Mouse (Mus musculus) A20 (cell line): Measurements from ENCODE around the gene Gm5269.

Experiments
- DNase-seq: peaks from one replicate; pipeline ENCODE4 v3.0.0-alpha.2; 2011; ENCODE audit warnings: low read depth, low spot score

The Gm5269 gene

DNA sequence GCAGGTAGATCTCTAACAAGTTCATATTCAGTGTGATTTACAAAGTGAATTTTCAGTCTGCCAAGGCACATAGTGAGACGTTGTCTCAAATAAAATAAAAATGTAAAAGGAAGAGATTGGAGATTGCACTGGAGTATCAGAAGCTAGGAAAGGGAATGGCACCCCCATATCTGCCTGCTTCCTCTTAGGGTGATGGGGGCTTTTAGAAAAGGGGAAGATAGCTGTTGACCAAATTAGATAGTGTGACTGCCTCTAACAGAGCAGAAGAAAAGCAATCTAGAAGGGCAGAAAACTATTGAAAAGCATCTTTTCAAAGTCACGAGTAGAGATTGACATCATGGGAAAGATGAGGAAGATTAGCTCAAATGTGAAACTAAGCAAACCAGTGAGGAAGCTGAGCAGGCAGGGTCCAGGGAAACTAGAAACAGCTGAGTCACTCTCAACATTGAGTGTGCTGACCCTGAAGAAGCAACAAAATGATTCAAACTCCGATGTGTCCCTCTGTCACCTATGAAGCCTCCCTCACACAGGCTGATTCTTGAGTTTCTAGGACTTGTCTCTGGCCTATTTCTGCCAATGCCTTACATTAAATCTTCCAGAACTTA lies 8.7 kb downstream of the Gm5269 start:
- peak; percentile 57 for DNase-seq

DNA sequence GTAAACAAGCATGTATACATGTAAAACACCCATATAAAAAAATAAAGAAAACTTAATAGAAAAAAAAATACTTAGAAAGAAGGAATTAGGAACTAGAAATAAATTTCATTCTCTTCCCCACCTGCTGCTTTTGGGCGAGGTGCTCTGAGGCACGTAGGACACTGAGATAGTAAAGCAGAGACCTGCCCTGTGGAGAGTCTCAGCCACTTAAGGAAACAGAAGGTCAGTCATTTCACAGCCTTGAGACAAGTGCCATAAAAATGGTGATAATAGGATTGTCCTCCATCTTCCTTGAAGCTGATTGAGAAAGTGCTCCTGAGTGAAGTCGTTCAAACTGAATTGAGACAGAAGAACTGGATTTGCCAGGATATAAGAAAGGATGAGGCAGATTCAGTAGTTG lies 12.6 kb downstream of the Gm5269 start:
- DNase-seq = no peak

DNA sequence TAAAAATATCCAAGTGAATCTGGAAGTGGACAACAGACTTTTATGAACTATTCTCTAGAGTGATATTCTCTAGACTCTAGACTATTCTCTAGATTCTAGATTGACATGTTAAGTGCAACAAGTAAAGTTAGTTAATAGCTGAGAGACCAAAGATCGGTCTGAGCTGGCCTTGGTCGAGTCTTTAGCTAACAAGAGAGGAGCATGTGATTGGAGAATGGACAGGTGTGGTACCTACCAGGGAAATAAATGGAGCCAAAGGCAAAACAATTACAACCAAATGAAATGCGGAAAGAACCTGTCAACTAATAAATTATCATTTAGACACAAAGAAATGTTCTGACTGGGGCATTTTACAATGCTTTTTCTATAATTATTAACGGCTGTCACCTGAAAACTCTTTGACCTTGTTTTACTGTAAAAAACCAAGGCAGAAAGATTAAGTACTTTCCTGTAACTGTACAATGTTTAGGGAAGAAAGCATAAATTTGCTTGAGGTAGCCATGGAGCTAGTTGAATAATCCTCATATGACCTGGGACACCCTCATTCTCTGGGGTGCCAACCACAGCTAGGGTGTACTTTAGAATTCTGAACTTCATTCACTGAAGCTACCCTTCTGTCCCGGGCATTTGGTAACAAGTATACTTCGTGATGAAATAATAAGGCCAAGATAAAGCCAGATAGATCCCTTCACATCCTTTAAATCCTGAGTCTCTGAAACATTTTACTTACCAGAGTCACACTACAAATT lies 13.4 kb downstream of the Gm5269 start:
- DNase-seq = no peak

- no peak for DNase-seq
These were observed 14.4 kb downstream of the Gm5269 start for GRCm38 (mm10) chr1:45875640-45876039.

DNA sequence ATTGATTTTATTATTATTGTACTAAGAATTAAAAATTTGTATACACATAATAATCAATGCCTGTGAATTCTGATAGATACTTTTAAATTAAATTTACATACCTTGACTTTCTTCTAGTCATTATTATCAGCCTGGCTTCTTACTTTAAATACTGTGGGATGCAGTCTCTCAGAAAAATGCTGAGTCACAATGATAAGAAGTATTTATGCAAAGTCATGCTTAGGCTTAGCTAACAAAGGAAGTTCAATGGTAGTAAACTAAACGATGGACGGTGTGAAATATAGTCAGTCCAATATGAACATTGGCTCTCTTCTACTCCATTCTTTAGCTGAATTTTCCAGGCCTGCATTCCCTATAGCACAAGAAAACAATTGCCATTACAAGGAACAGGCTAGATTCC lies 16.8 kb downstream of the Gm5269 start:
- peak; percentile 41 for DNase-seq

- peak; percentile 64 for DNase-seq
These were observed 21.5 kb downstream of the Gm5269 start for GRCm38 (mm10) chr1:45868479-45869137.

GRCm38 (mm10) chr1:45868050-45868449 lies 22.0 kb downstream of the Gm5269 start:
- no peak for DNase-seq

- DNase-seq = peak; percentile 32
These were observed 23.6 kb downstream of the Gm5269 start for GRCm38 (mm10) chr1:45866288-45867018.

GRCm38 (mm10) chr1:45865727-45866126 lies 24.3 kb downstream of the Gm5269 start:
- DNase-seq = peak; percentile 47

GRCm38 (mm10) chr1:45865316-45865715 lies 24.8 kb downstream of the Gm5269 start:
- DNase-seq = peak; percentile 36

DNA sequence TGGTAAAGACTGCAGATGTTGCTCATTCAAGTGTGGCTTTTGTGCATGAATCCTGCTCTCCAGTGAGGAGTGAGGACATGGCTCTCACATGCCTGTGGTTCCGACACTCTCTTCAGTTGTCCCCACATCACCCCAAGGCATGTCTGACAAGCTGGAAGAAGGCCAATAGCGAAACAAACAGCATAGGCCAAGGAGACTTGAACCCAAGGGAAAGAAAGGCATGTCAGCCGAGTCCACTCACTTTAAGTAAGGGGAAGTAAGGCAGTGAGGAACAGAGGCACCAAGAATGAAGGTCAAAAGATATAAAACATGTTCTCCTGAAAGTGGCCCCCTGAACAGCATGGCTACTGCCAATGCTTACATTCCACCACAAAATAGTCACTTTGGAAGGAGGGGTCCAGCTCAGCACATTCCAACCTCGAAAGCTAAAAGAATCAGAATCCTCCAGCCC lies 25.5 kb downstream of the Gm5269 start:
- DNase-seq = peak; percentile 58

- DNase-seq = no peak
These were observed 26.4 kb downstream of the Gm5269 start for GRCm38 (mm10) chr1:45863641-45864040.

DNA sequence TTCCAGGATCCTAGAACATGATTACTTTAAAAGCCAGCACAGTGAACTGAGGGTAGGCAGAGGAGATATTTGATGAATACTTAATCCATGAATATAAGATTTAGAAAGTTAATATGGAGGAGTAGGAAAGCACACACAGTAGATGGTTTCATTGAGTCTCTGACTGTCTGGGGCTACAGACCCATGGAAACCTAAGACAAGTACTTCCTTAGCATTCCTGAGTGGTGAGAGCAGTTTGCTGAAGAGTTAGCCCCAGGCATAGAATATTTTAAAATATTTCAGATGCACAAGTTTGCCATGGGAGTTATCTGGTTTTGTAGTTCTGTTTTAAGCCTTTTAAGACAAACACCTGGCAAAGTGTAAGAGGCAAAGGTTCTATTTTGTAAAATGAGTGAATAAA lies 28.9 kb downstream of the Gm5269 start:
- DNase-seq = no peak

DNA sequence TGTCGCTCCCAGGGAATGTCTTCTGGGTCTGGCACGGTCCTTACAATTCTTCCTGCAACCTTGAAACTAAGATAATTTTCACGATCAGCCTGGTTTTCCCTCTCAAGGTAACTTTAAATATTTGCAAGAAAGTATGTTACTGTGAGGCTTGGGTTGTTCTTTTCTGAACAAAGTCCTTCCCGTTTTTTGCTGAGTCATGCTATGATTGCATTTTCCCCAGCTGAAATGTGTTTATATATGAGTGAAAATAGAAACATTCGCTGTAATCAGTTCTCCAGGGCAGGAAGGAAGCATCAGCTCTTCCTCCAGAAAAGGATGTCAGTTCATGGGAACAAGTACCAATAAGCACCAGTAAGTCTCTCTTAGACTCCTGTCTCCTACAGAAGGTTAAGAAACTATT lies 29.7 kb downstream of the Gm5269 start:
- peak; percentile 58 for DNase-seq

GRCm38 (mm10) chr1:45858038-45858437 lies 32.0 kb downstream of the Gm5269 start:
- DNase-seq = no peak

- no peak for DNase-seq
These were observed 44.6 kb downstream of the Gm5269 start for GRCm38 (mm10) chr1:45845466-45845865.
